Mouse (Mus musculus): ENCODE measurements around the gene Tecpr1.

The Tecpr1 gene

GRCm38 (mm10) chr5:144206069-144206468 is 17.3 kb downstream of the Tecpr1 start:
- DNase-seq = no peak

DNA sequence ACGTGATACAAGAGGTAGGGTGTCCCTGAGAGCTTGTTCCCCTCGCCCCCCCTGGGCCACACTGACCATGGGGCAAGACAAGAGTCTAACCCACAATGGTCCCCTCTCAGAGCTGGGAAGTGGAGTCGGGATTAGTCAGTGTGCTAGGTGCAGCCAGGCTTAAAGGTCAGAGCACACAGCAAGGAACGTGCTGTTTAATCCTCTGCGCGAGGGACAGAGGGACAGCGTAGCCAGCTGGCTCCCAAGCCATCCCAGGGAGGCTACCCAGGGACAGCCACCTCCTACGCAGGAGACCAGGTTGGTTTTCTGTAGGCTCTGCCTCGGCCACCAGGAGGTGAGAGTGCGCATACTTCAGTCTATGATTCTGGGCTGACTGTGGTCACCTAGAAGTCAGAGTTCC is 18.5 kb downstream of the Tecpr1 start:
- no peak for DNase-seq

- no peak for DNase-seq
Measured at GRCm38 (mm10) chr5:144204303-144204702, 19.1 kb downstream of the Tecpr1 start.

- DNase-seq = no peak
Measured at GRCm38 (mm10) chr5:144203398-144203959, 19.9 kb downstream of the Tecpr1 start.

DNA sequence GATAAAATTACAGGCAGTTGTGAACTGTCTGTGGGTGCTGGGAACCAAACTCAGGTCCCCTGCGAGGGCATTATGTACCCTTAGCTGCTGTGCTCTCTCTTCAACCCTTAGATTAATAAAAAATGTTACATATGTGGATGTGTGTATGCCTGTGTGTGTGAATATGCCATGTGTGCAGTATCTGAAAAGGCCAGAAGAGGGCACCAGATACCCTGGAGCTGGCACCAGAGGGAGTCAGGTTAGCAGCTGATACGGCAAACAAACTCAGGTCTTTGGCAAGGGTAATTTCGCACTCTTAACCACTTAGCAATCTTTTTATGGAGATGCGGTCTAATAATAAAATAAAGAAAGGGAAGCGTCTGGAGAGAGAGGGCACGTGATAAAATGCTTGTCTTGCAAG is 21.0 kb downstream of the Tecpr1 start:
- DNase-seq = no peak

- no peak for DNase-seq
Measured at GRCm38 (mm10) chr5:144200616-144201015, 22.8 kb downstream of the Tecpr1 start.

GRCm38 (mm10) chr5:144195567-144195966 is 27.8 kb downstream of the Tecpr1 start:
- no peak for DNase-seq

GRCm38 (mm10) chr5:144194416-144194815 is 29.0 kb downstream of the Tecpr1 start:
- DNase-seq = no peak

DNA sequence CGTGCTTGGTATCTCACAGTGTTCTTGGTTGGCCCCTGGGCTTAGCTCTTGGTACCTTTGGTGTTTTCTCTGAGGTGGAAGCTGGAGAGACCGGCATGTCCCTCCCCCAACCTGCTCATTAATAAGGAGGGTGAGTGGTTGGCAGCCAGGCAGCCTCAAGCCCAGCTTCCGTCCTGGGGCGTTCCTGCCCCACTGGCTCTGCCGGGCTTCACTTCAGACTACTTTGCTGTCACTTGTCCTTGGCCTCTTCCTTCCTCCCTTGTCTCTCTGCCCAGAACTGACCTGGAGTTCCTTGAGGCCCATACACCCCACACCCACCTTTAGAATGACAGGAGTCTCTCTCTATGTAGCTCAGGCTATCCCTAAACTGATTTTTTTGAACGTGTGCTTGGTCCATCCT is 30.7 kb downstream of the Tecpr1 start:
- DNase-seq = no peak

DNA sequence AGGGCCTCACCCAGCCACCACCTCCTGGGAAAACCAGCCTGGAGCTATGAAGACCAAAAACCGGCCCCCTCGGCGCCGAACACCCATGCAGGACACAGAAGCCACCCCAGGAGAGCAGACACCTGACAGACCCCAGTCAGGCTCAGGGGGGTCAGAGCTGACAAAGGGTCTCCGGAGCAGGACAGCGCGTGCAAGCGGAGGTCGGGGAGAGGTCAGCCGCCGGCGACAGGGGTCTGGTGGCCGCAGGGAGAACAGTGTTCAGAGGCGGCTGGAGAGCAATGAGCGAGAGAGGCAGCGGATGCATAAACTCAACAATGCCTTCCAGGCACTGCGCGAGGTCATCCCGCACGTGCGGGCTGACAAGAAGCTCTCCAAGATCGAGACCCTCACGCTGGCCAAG is 32.4 kb downstream of the Tecpr1 start:
- DNase-seq = no peak

DNA sequence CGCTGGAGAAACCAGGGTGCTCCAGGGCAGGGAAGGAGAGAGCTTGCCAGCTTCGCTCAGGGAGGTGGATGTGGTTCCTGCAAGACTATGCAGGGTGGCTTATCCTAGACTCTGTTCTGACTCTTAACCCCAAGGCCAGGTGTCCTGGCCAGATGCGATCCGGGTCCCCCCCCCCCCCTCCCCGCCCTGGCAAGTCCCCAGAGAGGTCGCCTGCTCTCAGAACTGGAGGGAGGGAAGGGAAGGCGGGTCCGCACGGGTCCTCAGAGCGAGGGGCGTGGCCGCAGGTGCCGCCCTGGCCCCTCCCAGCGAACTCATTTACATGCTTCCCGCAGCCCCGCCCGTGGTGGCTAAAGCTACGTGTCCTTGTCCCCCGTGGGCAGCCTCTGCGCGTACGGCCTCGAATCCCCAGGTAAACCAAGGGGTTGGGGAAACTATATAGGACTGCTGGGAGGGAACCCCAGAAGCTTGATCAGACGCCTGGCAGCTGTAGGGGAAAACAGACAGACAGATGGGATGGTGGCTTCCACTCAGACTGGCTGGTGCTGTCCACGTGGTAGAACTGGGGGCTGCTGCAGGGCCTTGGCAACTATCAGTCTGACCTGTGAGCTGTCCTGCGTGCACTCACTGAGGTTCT is 33.3 kb downstream of the Tecpr1 start, which contains the start of gene Bhlha15:
Gene Bhlha15, plus strand, starts transcription at position 337 of the 634 bp plus-strand sequence.
- peak; percentile 61 to 70 for DNase-seq

- no peak for DNase-seq
Measured at GRCm38 (mm10) chr5:144189327-144189726, 34.1 kb downstream of the Tecpr1 start.

DNA sequence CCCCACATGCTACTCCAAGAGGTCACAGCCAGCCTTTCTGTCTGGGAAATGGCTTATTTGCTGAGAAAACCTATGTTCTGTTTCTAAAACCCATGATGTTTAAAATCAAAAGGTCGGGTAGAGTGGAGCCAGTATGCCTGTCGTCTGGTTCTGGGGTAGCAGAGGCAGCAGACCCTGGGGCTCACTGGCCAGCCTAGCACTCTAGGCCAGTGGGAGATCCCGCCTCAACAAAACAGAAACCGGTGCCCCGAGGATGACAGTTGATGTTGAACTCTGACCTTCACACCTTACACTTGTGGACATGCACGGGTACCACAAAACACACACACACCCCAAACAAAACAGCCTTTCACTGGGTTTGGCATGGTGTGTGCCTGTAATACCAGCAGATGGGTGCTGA is 35.0 kb downstream of the Tecpr1 start:
- DNase-seq = no peak

- DNase-seq = no peak
Measured at GRCm38 (mm10) chr5:144184350-144185045, 38.9 kb downstream of the Tecpr1 start.

DNA sequence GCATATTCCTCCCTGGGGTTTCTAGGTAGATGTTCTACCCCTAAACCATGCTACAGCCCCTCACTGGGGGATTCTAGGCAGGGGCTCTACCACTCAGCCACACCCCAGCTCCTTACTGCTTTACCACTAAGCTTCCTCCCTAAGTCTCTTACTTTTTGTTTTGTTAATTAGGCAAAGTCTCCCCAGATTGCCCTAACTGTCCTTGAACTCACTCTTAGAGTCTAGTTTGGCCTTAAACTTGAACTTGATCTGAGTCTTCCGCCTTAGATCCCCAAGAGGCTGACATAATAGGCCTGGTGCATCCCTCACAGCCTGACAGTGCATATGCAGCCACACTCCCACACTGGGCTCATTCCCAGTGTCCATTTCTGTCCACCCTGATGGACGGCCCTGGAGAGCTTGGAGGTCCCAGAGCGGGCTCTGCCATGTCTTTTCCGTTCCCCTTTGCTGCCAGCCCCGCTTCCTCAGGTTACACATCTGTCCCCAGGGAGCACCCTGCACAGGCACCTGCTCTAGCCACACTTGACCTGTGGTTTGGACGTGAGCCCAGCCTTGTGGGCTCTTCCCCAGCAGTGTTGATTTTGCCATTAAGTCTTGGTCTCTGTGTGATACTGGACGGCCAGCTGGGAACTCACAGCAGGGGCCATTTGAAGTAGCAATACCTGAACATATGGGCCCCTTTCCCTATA is 39.6 kb downstream of the Tecpr1 start:
- no peak for DNase-seq

DNA sequence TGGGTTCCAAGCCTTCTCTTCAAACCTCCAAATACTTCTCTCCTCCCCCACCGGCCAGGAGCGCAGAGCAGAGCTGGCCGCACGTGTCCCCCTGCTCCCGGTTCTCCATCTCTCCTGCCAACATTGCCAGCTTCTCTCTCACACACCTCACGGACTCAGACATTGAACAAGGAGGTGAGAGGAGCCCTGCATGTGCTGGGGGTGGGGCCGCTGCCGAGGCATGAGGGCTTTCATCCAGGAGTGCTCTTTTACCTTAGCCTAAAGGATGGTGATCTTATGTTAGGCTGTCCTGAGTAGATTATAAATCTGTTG is 40.2 kb downstream of the Tecpr1 start:
- no peak for DNase-seq

DNA sequence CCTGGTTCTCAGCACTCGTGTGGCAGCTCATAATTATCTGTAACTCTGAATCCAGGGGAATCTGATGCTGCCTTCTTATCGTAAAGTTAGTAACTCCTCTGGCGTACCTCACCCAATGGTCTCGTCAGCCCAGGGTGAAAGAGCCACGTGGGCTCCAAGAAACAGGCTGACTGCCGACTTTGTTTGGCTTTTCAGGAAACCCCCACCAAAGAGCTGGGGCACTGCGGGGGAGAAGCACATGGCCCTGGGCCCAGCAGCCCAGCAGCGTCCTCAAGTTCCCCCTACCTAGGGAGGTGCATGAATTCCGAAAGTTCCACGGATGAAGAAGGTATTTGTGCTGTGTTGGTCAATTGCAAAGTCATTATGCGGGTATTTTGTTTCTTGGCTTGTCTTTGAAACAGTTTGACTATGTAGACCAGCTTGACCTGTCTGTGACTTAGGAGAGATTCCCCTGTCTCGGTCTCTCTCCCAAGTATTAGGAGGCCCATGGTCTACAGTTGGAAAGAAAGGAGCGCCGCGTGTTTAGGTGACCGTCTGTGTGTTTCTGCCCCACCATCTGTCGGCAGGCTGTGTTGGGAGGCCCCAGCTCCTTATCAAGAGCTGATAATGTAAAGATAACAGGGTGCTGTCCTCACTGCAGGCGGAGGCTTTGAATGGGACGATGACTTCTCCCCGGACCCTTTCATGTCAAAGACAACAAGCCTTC is 40.7 kb downstream of the Tecpr1 start:
- DNase-seq = no peak

- no peak for DNase-seq
Measured at GRCm38 (mm10) chr5:144181249-144181648, 42.2 kb downstream of the Tecpr1 start.

DNA sequence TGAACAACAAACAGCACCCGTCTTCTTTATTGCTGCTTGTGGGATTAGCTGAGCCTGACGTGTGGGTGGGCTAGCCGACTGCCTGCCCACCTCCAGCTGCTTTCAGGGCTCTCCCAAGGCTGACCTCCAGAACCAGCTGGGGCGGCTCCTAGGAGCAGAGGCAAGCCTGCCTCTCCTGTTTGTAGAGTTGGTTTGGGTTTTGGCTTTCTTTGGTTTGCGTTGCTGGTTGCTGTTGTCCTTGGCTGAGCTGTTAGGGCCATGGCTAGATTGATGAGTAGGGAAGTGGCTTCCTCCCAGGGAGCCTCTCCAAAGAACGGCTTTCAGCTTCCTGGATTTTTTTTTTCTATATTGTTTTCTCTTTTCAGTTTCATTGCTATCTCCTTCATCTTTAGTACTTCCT is 45.2 kb downstream of the Tecpr1 start:
- DNase-seq = no peak

GRCm38 (mm10) chr5:144173648-144174047 is 49.8 kb downstream of the Tecpr1 start:
- no peak for DNase-seq

DNA sequence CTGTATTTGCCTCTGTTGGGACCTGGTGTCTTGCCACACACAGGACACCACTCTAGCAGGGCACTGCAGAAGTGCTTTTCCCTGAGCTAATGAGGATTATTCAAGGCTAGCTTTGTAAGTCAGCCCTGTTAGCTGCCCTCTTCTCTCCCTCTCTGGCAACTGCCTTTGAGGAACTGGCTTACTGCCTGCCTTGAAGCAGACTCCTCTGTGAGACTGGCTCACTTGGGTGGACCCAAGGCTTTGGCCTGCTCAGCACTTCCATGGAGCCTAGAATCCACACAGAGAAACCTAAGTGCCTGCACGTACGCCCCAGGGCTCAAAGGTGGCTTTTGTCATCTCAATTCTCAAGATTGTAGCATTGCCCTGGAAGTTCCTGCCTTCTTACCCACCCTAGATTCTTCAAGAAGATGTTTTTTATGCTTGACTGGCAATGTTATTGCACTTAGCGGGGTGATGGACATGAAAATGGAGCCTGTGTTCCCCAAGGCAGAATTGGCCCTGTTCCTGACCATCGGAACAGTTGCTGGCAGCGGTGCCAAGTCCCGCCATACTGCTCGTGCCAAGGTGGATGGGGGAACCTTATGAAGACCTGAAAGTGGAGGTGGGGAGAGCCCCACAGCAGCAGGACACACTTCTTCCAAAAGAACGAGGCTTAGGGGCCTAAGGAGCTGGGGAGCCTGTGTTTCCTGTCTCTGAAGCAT is 54.0 kb downstream of the Tecpr1 start:
- no peak for DNase-seq

DNA sequence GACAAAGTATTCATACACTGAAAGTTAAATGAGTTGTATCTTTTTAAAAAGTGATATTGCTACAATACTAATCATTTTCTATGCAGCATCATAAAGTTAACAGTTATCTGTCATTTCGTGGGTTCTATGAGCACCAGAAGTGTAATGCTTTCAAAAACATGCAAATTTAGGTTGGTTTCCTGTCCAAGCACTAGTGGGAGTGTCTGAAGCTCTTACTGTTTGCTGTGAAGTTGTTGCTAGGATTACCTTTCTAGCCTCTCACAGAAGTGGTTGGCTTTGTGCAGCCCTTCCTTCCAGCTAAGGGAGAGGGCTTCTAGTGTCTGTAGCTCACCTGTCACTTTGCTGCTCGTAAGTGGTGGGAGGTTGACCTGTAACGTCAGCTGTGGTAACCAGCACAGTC is 57.7 kb downstream of the Tecpr1 start:
- DNase-seq = no peak
